Mouse (Mus musculus): ENCODE measurements around the gene Col4a6. TPM values are rescaled to one million over a fixed set of nuclear protein-coding genes. Genes with fewer than 3 reads are reported as not detected.
A peak's percentile ranks its signal among the peaks of the same experiment; 100 is the strongest.

The Col4a6 gene
- 2.8 and 3.3 TPM in 2 replicates for polyA plus RNA-seq (2015; fragmentation: Nextera tagmentation; extraction: Ambion mirVana)

GRCm38 (mm10) chrX:141473470-141474302 lies at the start of gene Col4a6:
Col4a6 (minus strand) TSS chrX:141474076.
- H3K9me3 ChIP-seq, result no peaks in the 10 kb centered on the region
- H3K36me3 ChIP-seq, result no peaks in the 10 kb centered on the region
- H3K4me2 ChIP-seq, result peak within 1 kb of the TSS; percentile 62
- H3K4me1 ChIP-seq (replicated peaks), result peaks cover 5% of the 10 kb centered on the region; the same call in 1 of the 2 replicates
- peaks cover 27% of the 10 kb centered on the region for H3K27me3 ChIP-seq
- WGBS, result 15% methylated on average over 16 of the region's 16 CpGs
- H3K4me3 ChIP-seq, result peak within 1 kb of the TSS; percentile 42
- H3K9ac ChIP-seq, result 0 out of 2 replicates have a peak within 1 kb of the TSS, but pooled peaks have one; percentile 24
- no peak within 1 kb of the TSS for H3K27ac ChIP-seq
- ATAC-seq (ENCODE audit: low FRiP score), result peak; percentile 74; the same call in 1 of the 2 replicates

- Histone ChIP-seq H3K9me3 (no peaks in the 10 kb centered on the region), H3K36me3 (no peaks in the 10 kb centered on the region), H3K9ac (no peak overlapping the region), H3K27me3 (peaks cover 8% of the 10 kb centered on the region; the same call in 1 of the 2 replicates), H3K4me1 (replicated peaks) (no peaks in the 10 kb centered on the region), H3K4me2 (no peak overlapping the region), H3K27ac (no peak overlapping the region), H3K4me3 (no peak overlapping the region)
- no peak for ATAC-seq (ENCODE audit: low FRiP score)
- 88% methylated on average over 1 of the region's 1 CpGs for WGBS
Measured at GRCm38 (mm10) chrX:141503125-141503524, 29.2 kb upstream of the Col4a6 start.

- no peaks in the 10 kb centered on the region for H3K9me3 ChIP-seq
- WGBS, result 70% methylated on average over 4 of the region's 4 CpGs
- H3K27me3 ChIP-seq, result peaks cover 4% of the 10 kb centered on the region; the same call in 1 of the 2 replicates
- no peak overlapping the region for H3K27ac ChIP-seq
- no peaks in the 10 kb centered on the region for H3K36me3 ChIP-seq
- no peaks in the 10 kb centered on the region for H3K4me1 ChIP-seq (replicated peaks)
- no peak overlapping the region for H3K9ac ChIP-seq
- no peak overlapping the region for H3K4me2 ChIP-seq
- H3K4me3 ChIP-seq, result no peak overlapping the region
- no peak for ATAC-seq (ENCODE audit: low FRiP score)
Measured at GRCm38 (mm10) chrX:141494545-141494944, 20.7 kb upstream of the Col4a6 start.

DNA sequence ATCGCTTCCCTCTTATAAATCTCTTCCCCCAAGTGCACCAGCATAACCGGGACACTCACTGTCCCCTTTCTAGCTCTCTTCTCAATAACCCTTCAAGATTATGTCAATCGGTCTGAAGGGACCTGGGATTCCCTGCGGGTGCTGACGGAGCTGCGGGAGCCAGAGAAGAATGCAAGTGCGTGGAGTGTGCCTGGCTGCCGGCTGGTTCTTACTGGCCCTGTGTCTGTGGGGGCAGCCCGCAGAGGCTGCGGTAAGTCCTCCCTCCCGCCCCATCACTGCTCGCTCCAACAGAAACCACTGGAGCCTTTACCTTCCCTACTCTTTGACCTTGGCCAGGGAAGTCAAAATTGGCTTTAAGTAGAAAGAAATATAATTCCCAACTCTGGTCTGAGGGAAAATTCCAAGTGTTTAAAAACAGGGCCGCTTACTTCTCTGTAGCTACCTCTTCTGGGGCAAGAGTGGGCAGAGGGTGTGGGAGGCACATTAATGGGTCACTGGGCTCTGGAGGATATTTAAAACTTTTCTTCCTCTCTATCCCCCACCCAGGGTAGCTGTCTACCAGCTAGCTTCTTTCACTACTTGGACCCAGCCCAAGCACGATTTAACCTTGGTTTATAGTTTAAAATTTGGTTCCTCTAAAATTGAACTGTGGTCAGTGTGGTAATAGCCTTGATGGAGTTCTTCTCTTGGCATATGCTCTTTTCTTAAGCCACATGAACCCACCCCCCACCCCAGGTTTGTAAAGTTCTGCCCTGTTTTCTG lies 1.9 kb upstream of the Col4a6 start:
- WGBS, result 17% methylated on average over 14 of the region's 14 CpGs
- Histone ChIP-seq H3K27ac (no peak overlapping the region), H3K9me3 (no peaks in the 10 kb centered on the region), H3K27me3 (peaks cover 28% of the 10 kb centered on the region), H3K36me3 (no peaks in the 10 kb centered on the region), H3K4me2 (peak overlapping the region; percentile 62), H3K4me1 (replicated peaks) (peaks cover 5% of the 10 kb centered on the region; the same call in 1 of the 2 replicates), H3K9ac (peak overlapping the region; percentile 56; the same call in 1 of the 2 replicates), H3K4me3 (peak overlapping the region; percentile 42)
- peak; percentile 76; the same call in 1 of the 2 replicates for ATAC-seq (ENCODE audit: low FRiP score)

GRCm38 (mm10) chrX:141475110-141475509 lies 1.2 kb upstream of the Col4a6 start, which contains the start of gene Col4a5:
Col4a5 (plus strand) TSS chrX:141475385.
- peak; percentile 81 for ATAC-seq (ENCODE audit: low FRiP score)
- no peak within 1 kb of the TSS for H3K27ac ChIP-seq
- H3K9ac ChIP-seq, result peak within 1 kb of the TSS; percentile 56; the same call in 1 of the 2 replicates
- WGBS, result 16% methylated on average over 11 of the region's 13 CpGs
- H3K4me3 ChIP-seq, result peak within 1 kb of the TSS; percentile 42
- peaks cover 5% of the 10 kb centered on the region; the same call in 1 of the 2 replicates for H3K4me1 ChIP-seq (replicated peaks)
- no peaks in the 10 kb centered on the region for H3K36me3 ChIP-seq
- H3K27me3 ChIP-seq, result peaks cover 28% of the 10 kb centered on the region
- no peaks in the 10 kb centered on the region for H3K9me3 ChIP-seq
- peak within 1 kb of the TSS; percentile 62 for H3K4me2 ChIP-seq

DNA sequence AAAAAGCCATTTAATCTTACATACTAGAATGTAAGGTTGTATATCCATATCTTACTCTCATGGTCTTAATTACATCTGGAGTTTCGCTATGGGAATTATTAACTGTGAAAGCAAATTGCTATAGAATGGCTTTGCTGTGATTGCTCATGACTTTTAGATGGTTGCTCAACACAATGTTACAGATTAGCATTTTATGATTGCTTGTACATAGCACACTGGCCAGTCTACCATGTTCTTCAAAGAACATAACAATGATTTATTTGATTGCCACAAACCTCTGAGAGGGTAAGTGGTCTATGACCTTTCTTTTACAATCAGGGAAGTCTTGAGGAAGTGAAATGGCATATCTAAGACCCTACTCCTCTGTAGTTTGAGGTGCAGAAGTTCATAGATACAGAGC lies 25.9 kb downstream of the Col4a6 start:
- peaks cover 26% of the 10 kb centered on the region for H3K27me3 ChIP-seq
- H3K27ac ChIP-seq, result no peak overlapping the region
- H3K36me3 ChIP-seq, result no peaks in the 10 kb centered on the region
- H3K4me2 ChIP-seq, result no peak overlapping the region
- H3K9me3 ChIP-seq, result no peaks in the 10 kb centered on the region
- H3K9ac ChIP-seq, result no peak overlapping the region
- no peaks in the 10 kb centered on the region for H3K4me1 ChIP-seq (replicated peaks)
- no peak overlapping the region for H3K4me3 ChIP-seq
- no peak for ATAC-seq (ENCODE audit: low FRiP score)
- WGBS, result 86% methylated on average over 1 of the region's 1 CpGs

- no peak overlapping the region for H3K9ac ChIP-seq
- peaks cover 12% of the 10 kb centered on the region; the same call in 1 of the 2 replicates for H3K27me3 ChIP-seq
- no peaks in the 10 kb centered on the region for H3K36me3 ChIP-seq
- H3K4me2 ChIP-seq, result no peak overlapping the region
- H3K9me3 ChIP-seq, result no peaks in the 10 kb centered on the region
- no peaks in the 10 kb centered on the region for H3K4me1 ChIP-seq (replicated peaks)
- no peak overlapping the region for H3K4me3 ChIP-seq
- no peak overlapping the region for H3K27ac ChIP-seq
- 65% methylated on average over 2 of the region's 2 CpGs for WGBS
- ATAC-seq (ENCODE audit: low FRiP score), result no peak
Measured at GRCm38 (mm10) chrX:141439423-141439822, 34.5 kb downstream of the Col4a6 start.

DNA sequence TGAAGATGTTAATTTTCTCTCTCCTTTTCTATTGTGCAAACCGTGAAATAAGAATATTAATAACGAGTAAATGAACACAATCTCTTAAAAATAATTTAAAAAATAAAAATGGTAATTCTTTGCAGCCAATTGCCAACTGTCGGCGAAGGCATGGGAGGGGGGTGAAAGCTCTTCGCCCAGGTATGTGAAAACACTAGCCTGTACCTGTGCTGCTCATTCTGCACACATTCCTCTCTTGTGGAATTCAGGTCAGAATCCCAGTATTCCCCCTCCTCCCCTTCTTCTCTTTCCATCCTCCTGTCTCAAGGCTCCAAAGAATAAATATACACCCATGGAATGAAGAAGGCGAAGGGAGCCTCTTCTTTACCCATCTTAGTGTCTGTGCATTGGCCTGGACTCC lies 37.1 kb downstream of the Col4a6 start:
- Histone ChIP-seq H3K27me3 (peaks cover 7% of the 10 kb centered on the region; the same call in 1 of the 2 replicates), H3K27ac (no peak overlapping the region), H3K4me2 (no peak overlapping the region), H3K4me1 (replicated peaks) (no peaks in the 10 kb centered on the region), H3K9me3 (no peaks in the 10 kb centered on the region), H3K36me3 (no peaks in the 10 kb centered on the region), H3K4me3 (no peak overlapping the region), H3K9ac (no peak overlapping the region)
- ATAC-seq (ENCODE audit: low FRiP score), result no peak
- WGBS, result 90% methylated on average over 6 of the region's 6 CpGs

- Histone ChIP-seq H3K27ac (no peak overlapping the region), H3K9ac (no peak overlapping the region), H3K9me3 (no peaks in the 10 kb centered on the region), H3K36me3 (no peaks in the 10 kb centered on the region), H3K4me2 (no peak overlapping the region), H3K4me1 (replicated peaks) (no peaks in the 10 kb centered on the region), H3K27me3 (peaks cover 8% of the 10 kb centered on the region), H3K4me3 (no peak overlapping the region)
- 60% methylated on average over 2 of the region's 2 CpGs for WGBS
- no peak for ATAC-seq (ENCODE audit: low FRiP score)
Measured at GRCm38 (mm10) chrX:141415318-141415717, 58.6 kb downstream of the Col4a6 start.

DNA sequence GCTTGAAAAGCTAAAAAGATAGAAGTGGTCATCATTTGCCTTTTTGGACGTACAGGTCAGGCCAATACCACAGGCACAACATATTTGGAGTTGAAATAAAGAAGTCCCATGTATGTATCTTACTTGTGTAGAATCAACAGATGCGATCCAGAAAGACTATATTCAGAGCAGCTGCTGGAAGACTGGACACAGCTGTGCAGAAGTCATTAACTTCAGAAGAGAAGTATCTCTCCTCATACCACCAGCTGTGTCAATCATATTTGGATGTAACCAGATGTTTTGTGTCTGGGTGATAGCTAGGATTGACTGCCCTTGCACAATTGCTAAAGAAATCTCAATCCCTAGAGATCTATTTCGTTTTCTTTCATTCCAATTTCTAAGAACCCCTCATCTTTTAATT lies 77.6 kb downstream of the Col4a6 start:
- Histone ChIP-seq H3K4me1 (replicated peaks) (no peaks in the 10 kb centered on the region), H3K9ac (no peak overlapping the region), H3K36me3 (no peaks in the 10 kb centered on the region), H3K27ac (no peak overlapping the region), H3K4me2 (no peak overlapping the region), H3K9me3 (no peaks in the 10 kb centered on the region), H3K4me3 (no peak overlapping the region), H3K27me3 (peaks cover 15% of the 10 kb centered on the region)
- no peak for ATAC-seq (ENCODE audit: low FRiP score)
- WGBS, result 81% methylated on average over 3 of the region's 3 CpGs

- no peaks in the 10 kb centered on the region for H3K36me3 ChIP-seq
- H3K4me3 ChIP-seq, result no peak overlapping the region
- no peaks in the 10 kb centered on the region for H3K4me1 ChIP-seq (replicated peaks)
- H3K4me2 ChIP-seq, result no peak overlapping the region
- no peak overlapping the region for H3K9ac ChIP-seq
- no peaks in the 10 kb centered on the region for H3K9me3 ChIP-seq
- no peak overlapping the region for H3K27ac ChIP-seq
- 44% methylated on average over 3 of the region's 3 CpGs for WGBS
- H3K27me3 ChIP-seq, result peaks cover 32% of the 10 kb centered on the region; the same call in 1 of the 2 replicates
- ATAC-seq (ENCODE audit: low FRiP score), result no peak
Measured at GRCm38 (mm10) chrX:141385399-141386105, 88.3 kb downstream of the Col4a6 start.
